Mouse (Mus musculus) bone marrow, adult 2 months (tissue): ENCODE data around the gene Chit1. TPM values are rescaled to one million over a fixed set of nuclear protein-coding genes. Genes with fewer than 3 reads are reported as not detected.

Experiments
- H3K27ac ChIP-seq: fragments of 200-500 bp; 2 replicates; pipeline ENCODE4 v1.5.1; 2012; ENCODE audit warnings: low read depth, mild to moderate bottlenecking, control low read depth, inconsistent platforms, low read length; ENCODE audit not compliant: control insufficient read depth, poor library complexity, insufficient read depth
- H3K4me1 ChIP-seq: fragments of 200-500 bp; 2 replicates; pipeline ENCODE4 v1.6.1; 2011; ENCODE audit warnings: low read length; ENCODE audit not compliant: control insufficient read depth, insufficient read depth
- H3K4me3 ChIP-seq: fragments of 200-500 bp; replicated peaks from 2 replicates; pipeline ENCODE3; 2011; ENCODE audit warnings: mild to moderate bottlenecking, low read depth, low read length, control low read depth; ENCODE audit not compliant: control insufficient read depth
- CTCF ChIP-seq: fragments of 200-500 bp; IDR thresholded peaks from 2 replicates; pipeline ENCODE4 v1.5.1; 2011; ENCODE audit warnings: low read length, control low read depth; ENCODE audit not compliant: control insufficient read depth, insufficient read depth
- POLR2A ChIP-seq: fragments of 200-500 bp; IDR thresholded peaks from 2 replicates; pipeline ENCODE4 v1.6.1; 2011; ENCODE audit warnings: low read depth, mild to moderate bottlenecking, control low read depth, low read length, borderline replicate concordance; ENCODE audit not compliant: control insufficient read depth
- WGBS: fragments of 180-500 bp; shearing (Covaris S2); methylation state at CpG from one replicate; pipeline ENCODE4 v1.1.7; 2018; 5-methylcytosine and 5-hydroxymethylcytosine counted together
- polyA plus RNA-seq: library from polyadenylated mRNA; stranded (reverse); fragments of >200 nt; gene quantifications from 2 replicates; pipeline ENCODE4 v1.2.4, GENCODE M21; 2011; ENCODE audit warnings: low replicate concordance; ENCODE audit not compliant: missing spikeins, insufficient read depth, insufficient read length

The Chit1 gene
- polyA plus RNA-seq, result not detected in 2 replicates

GRCm38 (mm10) chr1:134110979-134111378, at the start of gene Chit1:
Gene Chit1, plus strand, starts transcription at chr1:134111242.
- no peaks in the 10 kb centered on the region for H3K4me1 ChIP-seq
- 55% methylated on average over 4 of the region's 4 CpGs for WGBS
- TF ChIP-seq POLR2A, result no peak
- TF ChIP-seq CTCF, result peak; percentile 10; the same call in 1 of the 2 replicates
- no peak within 1 kb of the TSS for H3K4me3 ChIP-seq
- H3K27ac ChIP-seq, result no peak within 1 kb of the TSS

DNA sequence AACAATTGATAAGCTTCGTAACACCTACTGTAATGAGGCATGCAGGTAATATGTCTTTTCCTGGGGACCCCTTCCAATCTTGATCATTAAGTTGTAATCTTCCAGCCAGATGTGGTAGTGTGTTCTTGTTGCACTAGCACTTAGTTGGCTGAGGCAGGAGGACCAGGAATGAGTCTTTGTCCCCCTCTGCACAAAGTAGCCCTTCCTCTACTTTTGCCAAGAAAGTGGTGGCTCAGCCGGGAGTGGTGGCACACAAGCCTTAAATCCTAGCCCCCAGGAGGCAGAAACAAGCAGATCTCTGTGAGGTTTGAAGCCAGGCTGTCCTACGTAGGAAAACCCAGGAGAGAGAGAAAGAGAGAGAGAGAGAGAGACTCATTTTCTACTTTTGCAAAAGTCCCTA, 49.1 kb upstream of the Chit1 start:
- WGBS, result 68% methylated on average over 3 of the region's 3 CpGs
- H3K4me1 ChIP-seq, result peaks cover 15% of the 10 kb centered on the region
- no peak overlapping the region for H3K4me3 ChIP-seq
- TF ChIP-seq POLR2A (no peak), CTCF (no peak)
- no peak overlapping the region for H3K27ac ChIP-seq

GRCm38 (mm10) chr1:134062411-134063085, 48.5 kb upstream of the Chit1 start:
- H3K4me3 ChIP-seq, result peak overlapping the region; percentile 46
- H3K27ac ChIP-seq, result peak overlapping the region; percentile 100
- H3K4me1 ChIP-seq, result peaks cover 18% of the 10 kb centered on the region
- 28% methylated on average over 11 of the region's 11 CpGs for WGBS
- no peak for TF ChIP-seq CTCF
- no peak for TF ChIP-seq POLR2A

GRCm38 (mm10) chr1:134063086-134063772, 47.8 kb upstream of the Chit1 start:
- Histone ChIP-seq H3K4me3 (peak overlapping the region; percentile 46), H3K27ac (peak overlapping the region; percentile 100), H3K4me1 (peaks cover 18% of the 10 kb centered on the region)
- WGBS, result 1% methylated on average over 33 of the region's 33 CpGs
- no peak for TF ChIP-seq CTCF
- no peak; the same call in 1 of the 2 replicates for TF ChIP-seq POLR2A

DNA sequence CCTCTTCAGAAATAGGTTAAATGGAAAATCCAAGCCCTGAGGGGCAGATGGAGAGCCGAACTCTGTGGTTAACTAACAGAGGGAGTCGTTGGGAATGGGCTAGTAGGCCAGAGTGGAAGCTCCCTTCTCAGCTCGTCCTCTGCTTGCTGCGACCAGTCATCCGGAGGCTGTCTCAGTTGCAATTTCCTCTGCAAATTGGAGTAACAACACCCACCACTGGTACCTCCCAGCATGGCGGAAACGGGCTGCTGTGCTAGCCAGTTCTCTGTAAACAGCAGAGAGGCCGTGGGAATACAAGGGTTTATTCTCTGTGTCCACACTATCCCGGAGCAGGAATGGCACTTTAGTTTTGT, 47.3 kb upstream of the Chit1 start:
- H3K27ac ChIP-seq, result peak overlapping the region; percentile 100
- 7% methylated on average over 9 of the region's 9 CpGs for WGBS
- TF ChIP-seq POLR2A (peak; percentile 54; the same call in 1 of the 2 replicates), CTCF (0 out of 2 replicates have a peak, but pooled peaks have one; percentile 1)
- H3K4me1 ChIP-seq, result peaks cover 18% of the 10 kb centered on the region
- H3K4me3 ChIP-seq, result peak overlapping the region; percentile 13

DNA sequence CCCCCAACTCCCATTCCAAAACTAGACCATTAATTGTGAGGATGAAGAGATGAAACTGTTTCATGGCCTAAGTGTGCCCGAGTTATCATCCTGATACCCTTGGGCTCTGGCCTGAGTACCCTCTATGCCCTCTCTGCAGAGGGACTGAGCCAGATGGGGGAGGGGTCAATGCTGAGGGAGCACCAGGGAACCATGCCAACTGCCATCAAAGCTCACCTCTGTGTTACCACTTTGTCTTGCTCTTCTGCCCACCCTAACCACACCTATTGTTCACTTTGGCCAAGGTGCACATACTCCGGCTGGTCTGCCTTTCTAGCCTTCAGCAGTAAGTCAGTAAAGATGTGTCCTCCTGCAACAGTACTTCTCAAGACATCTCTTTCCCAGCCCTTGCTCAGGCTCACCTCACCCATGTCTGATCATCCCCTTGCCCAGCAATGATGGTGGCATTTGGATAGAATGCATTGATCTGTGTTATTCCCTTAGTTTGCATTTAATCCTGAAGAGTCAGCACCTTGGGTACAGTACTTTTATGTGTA, 46.7 kb upstream of the Chit1 start:
- H3K4me1 ChIP-seq, result peaks cover 18% of the 10 kb centered on the region
- 81% methylated on average over 2 of the region's 2 CpGs for WGBS
- TF ChIP-seq CTCF, result no peak
- no peak for TF ChIP-seq POLR2A
- no peak overlapping the region for H3K4me3 ChIP-seq
- peak overlapping the region; percentile 100 for H3K27ac ChIP-seq

DNA sequence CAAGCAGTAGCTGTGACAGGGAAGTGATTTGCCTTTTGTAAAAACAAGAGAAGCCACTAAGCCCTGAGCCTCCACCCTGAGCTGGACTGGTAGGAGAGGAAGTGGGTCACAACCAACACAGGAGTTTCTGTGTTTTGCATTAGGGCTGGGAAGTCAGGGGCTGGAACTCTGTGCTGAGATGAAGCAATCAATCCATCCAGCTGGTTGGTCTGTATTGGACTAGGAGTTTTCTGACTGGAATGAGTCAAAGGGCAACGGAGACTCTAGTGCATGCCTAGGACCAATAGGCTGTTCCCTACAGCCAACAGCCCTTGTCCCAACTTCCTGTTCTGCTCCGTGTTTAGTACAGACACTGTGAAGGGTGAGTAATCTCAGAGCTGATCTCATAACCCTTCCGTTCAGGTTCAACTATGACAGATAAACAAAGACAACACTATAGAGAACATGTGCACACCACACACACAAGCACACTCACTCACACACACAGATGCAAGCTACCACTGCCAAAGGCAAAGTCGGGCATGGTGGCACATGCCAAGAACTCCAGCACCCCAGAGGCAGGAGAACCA, 45.7 kb upstream of the Chit1 start:
- TF ChIP-seq POLR2A (no peak), CTCF (no peak)
- Histone ChIP-seq H3K4me3 (no peak overlapping the region), H3K27ac (peak overlapping the region; percentile 100), H3K4me1 (peaks cover 16% of the 10 kb centered on the region)
- 2% methylated on average over 4 of the region's 4 CpGs for WGBS

- no peak for TF ChIP-seq POLR2A
- TF ChIP-seq CTCF, result no peak
- H3K27ac ChIP-seq, result peak overlapping the region; percentile 100; the same call in 1 of the 2 replicates
- H3K4me3 ChIP-seq, result no peak overlapping the region
- 43% methylated on average over 3 of the region's 3 CpGs for WGBS
- peaks cover 16% of the 10 kb centered on the region for H3K4me1 ChIP-seq
Observed at GRCm38 (mm10) chr1:134066554-134066953, 44.5 kb upstream of the Chit1 start.
